Mouse (Mus musculus) olfactory bulb, adult 2 months (tissue): ENCODE measurements around the gene Ubb.
"Not testable (repeated sequence)": the region's sequence is repeated elsewhere in the genome, so short reads cannot be mapped to it uniquely, and the experiment has no call there.

Source experiments
- CTCF ChIP-seq: fragments of 200-500 bp; IDR thresholded peaks from 2 replicates; pipeline ENCODE4 v1.5.1; 2012; ENCODE audit warnings: low read depth, mild to moderate bottlenecking, low read length, moderate library complexity; ENCODE audit not compliant: insufficient read depth
- POLR2A ChIP-seq: fragments of 200-500 bp; IDR thresholded peaks from 2 replicates; pipeline ENCODE4 v1.6.1; 2012; ENCODE audit warnings: mild to moderate bottlenecking, low read depth, low read length, moderate library complexity; ENCODE audit not compliant: insufficient read depth

DNA sequence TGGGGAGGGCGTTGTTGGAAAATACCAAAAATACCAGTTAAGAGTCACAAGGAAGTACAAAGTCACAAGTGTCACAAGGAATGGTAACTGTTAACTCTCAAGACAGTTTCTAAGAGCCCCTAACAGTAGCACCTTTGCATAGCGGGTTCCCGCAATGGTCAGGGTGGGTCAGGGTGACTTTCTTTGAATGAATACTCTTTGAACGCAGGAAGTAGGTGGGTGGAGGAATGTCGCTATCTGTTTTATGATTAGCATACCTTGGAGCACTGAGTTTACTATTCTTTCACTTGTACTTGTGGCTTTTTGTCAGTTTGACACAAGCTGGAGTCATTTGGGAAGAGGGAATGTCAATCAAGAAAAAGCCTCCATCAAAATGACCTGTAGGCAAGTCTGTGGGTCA, 42.2 kb upstream of the Ubb start:
- not testable (repeated sequence) for TF ChIP-seq CTCF, POLR2A
